Mouse (Mus musculus): ENCODE data around the gene Lhfpl5.
A peak's percentile ranks its signal among the peaks of the same experiment; 100 is the strongest.
"Not testable (repeated sequence)": the region's sequence is repeated elsewhere in the genome, so short reads cannot be mapped to it uniquely, and the experiment has no call there.

The Lhfpl5 gene

DNA sequence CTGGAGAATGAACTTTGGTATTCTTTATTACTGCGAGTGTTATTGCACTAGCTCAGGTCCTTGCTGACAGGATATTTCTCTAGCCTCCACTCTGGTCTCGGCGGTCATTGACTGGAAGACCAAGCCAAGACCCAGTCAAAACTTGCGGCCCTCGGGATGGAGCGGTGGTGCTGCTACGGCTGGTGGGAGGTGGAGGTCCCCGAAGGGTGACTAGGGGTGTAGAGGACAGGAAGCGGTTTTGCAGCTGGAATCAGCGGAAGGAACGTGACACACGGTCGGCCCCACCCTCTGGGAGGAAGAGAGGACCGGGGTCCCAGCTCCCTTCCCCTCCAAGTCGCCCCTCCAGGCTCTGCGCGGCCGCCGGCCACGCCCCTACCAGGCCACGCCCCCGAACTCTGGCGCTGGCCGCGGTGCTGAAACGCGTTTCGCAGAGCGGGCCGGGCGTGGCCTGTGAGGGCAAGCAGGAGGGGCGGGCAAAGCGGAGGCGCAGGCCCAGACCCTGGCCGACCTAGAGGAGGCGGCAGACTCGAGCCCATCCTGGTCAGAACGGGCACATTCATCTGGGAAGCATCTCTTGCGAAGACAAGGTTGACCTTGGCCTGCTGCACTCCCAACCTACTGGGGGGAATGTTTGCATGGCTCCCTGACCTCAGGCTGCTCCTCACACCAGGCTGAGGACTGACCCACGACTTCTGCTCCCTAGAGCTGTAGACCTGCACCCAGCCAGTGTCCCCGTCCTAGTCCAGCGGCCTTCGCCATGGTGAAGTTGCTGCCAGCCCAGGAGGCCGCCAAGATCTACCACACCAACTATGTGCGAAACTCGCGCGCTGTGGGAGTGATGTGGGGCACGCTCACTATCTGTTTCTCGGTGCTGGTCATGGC, at the start of gene Lhfpl5:
TSS of gene Lhfpl5 (plus strand) at position 398 of the 882 bp plus-strand sequence.
- no peak for DNase-seq

GRCm38 (mm10) chr17:28527184-28528042, 48.0 kb upstream of the Lhfpl5 start:
- DNase-seq: no peak

GRCm38 (mm10) chr17:28528043-28528351, 47.4 kb upstream of the Lhfpl5 start:
- peak; percentile 86 for DNase-seq

GRCm38 (mm10) chr17:28529116-28529515, 46.3 kb upstream of the Lhfpl5 start:
- no peak for DNase-seq

GRCm38 (mm10) chr17:28530506-28530905, 44.9 kb upstream of the Lhfpl5 start, which contains the start of gene Armc12:
Armc12 (plus strand) TSS chr17:28530806.
- no peak for DNase-seq

DNA sequence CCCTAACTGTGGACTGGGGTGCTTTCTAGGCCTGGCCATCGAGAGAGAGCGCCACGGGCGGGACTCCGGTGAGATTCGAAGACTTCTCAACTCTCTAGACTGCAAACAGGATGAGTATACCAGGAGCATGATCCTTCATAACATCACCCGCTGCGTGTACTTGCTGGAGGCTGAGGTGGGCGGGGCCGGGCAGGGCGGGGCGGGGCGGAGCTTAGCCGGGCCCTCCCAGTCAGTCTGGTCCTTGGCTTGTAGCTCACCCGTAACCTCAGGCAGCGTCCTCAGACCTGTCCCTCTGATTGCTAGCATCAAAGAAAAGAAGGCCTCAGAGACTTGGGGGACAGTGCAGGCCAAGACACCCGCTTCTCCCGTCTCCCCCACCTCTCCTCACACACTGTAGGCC, 43.5 kb upstream of the Lhfpl5 start:
- DNase-seq: no peak

DNA sequence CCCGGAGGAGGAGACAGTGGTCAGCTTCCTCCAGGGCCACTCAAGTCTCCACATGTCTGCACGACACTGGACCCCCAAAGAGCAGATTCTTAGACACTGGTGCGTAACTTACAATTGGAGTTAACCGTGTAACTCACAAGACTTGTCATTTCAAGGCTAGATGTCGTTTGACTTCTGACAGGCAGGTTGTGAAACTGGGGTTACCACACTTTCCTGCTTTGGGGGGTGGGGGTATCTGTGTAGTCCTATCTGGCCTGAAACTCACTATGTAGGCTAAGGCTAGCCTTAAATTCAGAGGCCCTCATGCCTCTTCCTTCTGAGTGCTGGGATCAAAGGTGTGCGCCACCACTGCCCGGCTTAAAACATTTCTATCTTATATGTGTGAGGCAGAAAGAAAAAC, 42.9 kb upstream of the Lhfpl5 start:
- no peak for DNase-seq

DNA sequence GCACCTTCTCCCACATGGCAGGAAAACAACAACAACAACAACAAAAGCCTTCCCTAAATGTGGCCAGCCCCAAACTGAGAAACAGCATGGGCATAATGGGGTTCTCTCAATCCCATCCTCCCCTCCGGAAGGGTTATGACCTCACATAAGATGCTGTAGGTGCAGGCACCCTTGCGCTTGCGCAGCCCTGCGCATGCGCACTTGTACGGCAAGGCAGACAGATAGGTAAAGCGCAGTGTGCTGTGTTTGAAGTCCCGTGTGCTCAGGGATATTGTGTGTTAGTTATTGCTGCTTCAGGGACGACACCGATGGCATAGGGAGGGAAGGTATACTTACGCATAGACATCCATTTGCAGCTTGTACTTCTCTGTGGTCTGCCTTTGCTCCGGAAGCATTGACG, 42.1 kb upstream of the Lhfpl5 start:
- no peak for DNase-seq

DNA sequence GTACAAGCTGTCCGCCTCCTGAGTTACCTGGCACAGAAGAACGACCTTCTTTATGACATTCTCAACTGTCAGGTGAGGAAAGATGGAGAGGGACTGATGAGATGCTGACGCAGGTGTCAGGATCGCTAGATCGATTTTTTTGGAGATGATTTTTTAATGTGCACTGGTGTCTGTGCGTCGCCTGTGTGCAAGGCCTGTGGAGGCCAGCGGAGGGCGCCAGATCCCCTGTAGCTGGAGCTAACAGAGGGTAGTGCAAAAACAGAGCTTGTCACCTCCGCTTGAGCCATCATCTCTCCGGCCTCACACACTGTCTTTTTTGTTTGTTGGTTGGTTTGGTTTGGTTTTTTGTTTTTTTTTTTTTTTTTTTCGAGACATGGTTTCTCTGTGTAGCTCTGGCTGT, 37.6 kb upstream of the Lhfpl5 start:
- no peak for DNase-seq

DNA sequence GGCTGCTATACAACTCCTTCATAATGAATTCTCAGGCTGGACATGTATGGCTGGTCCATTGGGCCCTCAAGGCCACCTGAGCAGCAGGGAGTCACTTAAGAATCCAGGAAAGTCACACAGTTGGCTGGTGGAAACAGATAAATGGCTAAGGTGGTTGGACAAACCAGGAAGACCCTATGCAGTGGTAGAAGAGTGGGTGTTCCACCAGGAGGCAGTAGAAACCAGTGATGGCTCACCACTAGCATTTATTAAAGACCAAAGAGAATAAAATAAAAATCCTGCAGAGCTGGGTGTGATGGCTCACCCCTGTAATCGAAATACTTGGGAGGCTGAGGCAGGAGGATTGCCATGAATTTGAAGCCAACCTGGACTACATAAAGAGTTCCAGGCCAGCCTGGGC, 28.5 kb upstream of the Lhfpl5 start:
- DNase-seq: no peak

DNA sequence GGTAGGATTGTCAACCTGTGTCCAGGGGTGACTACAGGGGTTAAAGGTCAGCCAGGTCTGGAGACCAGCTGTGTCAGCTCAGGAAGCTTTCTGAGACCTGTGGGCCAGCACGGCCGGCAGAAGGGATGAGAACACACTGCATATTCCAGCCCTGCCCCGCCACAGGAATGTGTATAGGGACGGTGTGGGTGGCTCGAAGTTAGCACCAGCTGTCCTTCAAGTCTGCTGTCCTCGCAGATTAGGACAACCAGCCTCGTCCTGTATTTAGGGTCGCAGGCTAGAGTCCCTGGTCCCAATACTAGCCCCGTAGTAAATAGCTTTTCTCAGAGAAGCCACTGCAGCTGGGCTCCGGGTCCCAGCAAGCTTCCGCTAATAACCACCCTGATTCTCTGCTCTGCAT, 26.9 kb upstream of the Lhfpl5 start:
- DNase-seq: no peak

- no peak for DNase-seq
Observed at GRCm38 (mm10) chr17:28549111-28549510, 26.3 kb upstream of the Lhfpl5 start, which contains the start of gene Clpsl2. Clpsl2 (plus strand) TSS chr17:28549411.

- DNase-seq: peak; percentile 52
Observed at GRCm38 (mm10) chr17:28553040-28553793, 22.2 kb upstream of the Lhfpl5 start.

DNA sequence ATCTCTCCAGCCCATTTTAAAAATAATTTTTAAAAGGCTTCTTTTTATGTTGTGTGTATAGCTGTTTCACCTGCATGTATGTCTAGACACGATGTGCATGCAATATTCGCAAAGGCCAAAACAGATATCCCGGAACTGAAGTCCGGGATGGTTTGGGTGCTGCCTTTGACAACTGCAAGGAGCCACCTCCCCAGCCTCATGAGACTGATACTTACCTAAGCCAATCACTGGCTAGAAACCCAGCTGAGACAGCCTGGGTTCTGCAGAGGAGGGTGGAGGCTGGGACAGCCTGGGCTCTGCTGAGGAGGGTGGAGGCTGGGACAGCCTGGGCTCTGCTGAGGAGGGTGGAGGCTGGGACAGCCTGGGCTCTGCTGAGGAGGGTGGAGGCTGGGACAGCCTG, 21.4 kb upstream of the Lhfpl5 start:
- DNase-seq: not testable (repeated sequence)

GRCm38 (mm10) chr17:28556635-28557396, 18.6 kb upstream of the Lhfpl5 start:
- DNase-seq: no peak

DNA sequence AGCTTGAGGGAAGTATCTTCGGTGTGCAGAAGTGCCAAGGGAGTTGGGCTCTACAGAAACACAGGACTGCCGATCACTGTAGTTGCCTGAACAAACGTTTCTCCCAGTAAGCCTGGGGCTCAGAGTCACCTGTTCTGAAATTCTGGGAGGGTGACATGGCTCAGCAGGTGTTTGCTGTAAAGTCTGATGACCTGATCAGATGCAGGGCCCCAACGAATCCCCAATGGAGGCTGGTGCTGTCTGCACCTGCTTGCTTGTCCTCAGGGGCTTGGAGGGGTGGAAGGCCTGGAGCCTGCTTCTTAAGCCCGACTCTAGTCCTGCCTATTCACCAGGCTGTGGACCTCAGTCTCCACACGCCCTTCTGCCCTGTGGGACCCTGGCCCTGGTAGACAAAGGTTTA, 17.7 kb upstream of the Lhfpl5 start:
- no peak for DNase-seq

DNA sequence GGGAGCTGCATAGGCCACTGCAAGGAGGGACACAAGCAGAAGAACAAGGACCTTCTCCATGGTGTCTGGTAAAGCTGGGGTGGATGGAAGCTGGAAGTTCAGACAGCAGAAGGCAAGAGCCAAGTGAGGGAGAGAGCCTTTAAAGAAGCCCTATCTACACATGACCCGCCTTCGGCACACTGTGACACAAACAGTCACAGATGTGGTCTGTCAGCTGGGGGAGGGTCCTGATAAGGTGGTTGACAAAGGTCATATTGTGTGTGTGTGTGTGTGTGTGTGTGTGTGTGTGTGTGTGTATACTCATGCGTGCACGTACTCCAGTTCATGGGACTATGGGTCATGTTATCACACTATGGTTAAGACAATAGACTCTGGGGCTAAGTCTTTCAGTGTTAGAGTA, 14.8 kb upstream of the Lhfpl5 start, which contains the start of gene Clps:
TSS of gene Clps (minus strand) at position 169 of the 400 bp plus-strand sequence.
- no peak for DNase-seq

DNA sequence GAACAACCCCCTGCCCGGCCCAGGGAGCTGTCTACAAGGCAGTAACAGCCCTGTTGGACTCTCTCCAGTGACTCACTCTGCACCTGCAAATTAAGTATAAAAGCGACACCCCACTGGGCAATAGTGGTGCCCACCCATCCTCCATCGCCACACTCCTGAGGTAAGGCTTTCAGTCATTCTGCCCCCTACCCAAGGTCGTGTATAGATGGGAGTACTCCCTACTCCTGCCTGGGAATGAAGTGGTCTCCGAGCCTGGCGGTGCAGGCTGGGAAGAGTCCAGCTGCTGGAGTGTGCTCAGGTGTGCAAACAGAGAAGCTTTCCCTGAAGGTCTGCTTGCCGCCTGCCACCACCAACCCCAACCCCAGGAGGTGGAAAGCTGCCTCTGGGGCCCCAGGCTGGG, 13.8 kb upstream of the Lhfpl5 start:
- DNase-seq: no peak

- no peak for DNase-seq
Observed at GRCm38 (mm10) chr17:28565181-28565580, 10.3 kb upstream of the Lhfpl5 start.

GRCm38 (mm10) chr17:28567541-28567940, 7.9 kb upstream of the Lhfpl5 start:
- no peak for DNase-seq

DNA sequence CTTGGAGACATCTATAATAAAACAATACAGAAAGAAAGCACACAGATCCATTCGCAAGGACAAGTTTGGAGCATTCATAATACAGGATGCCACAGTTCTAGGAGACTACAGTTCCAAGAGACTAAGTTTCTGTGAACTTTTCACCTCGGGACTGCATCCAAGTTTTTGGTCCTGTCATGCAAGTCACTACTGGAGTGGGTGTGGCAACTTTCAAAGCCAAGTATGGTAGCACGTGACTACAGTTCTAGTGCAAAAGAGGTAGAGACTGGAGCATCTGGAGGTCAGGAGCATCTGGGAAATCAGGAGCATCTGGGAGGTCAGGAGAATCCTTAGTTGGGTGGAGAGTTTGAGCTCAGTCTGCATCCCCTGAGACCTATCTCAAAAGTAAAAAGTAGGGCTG, 3.6 kb upstream of the Lhfpl5 start:
- DNase-seq: no peak

- no peak for DNase-seq
Observed at GRCm38 (mm10) chr17:28572521-28572920, 2.9 kb upstream of the Lhfpl5 start.

Data from right cerebral cortex, adult 18-20 months (tissue).